Mouse (Mus musculus): Measurements from ENCODE around the gene Jpt1. TPM values are rescaled to one million over a fixed set of nuclear protein-coding genes. Genes with fewer than 3 reads are reported as not detected.
"Not testable (repeated sequence)": the region's sequence is repeated elsewhere in the genome, so short reads cannot be mapped to it uniquely, and the experiment has no call there.

The Jpt1 gene
- polyA plus RNA-seq, 1 experiment from 2014 or later, result 1,026 TPM

DNA sequence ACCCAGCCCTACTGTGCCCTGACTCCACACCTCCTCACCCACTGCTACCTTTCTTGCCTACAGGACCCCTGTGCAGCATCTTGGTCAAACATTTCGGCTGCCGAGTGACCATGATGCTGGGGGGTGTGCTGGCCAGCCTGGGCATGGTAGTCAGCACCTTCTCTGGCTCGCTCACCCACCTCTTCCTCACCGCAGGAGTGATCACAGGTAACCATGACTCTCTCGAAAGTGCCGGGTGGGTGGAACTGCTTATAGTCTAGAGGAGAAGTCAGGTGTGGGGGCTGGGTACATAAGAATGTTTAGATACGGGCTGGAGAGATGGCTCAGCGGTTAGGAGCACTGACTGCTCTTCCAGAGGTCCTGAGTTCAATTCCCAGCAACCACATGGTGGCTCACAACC, 49.3 kb downstream of the Jpt1 start:
- H3K9me3 ChIP-seq, result no peaks in the 10 kb centered on the region

DNA sequence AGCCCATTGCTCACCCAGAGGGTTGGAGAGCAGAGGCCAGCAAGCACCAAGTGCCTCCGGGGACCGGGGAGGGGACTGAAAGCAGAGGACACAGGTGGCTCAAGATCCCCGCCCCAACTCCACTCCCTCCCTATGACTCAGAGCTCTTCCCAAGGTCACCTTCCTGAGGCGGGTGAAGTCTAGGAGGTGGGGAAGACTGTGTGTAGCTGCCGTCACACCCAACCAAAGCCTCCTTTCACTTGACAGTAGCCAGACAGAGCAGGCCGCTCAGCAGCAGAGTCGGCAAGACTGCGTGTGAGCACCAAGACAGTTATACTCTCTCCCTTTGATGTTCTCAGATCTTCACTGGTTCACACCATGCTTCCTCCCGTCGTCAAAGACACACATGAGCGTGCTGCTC, 50.8 kb downstream of the Jpt1 start:
- H3K27ac ChIP-seq (replicated peaks), result no peak overlapping the region
- H3K9ac ChIP-seq (replicated peaks), result no peak overlapping the region
- 77% methylated on average over 11 of the region's 11 CpGs for WGBS
- H3K4me3 ChIP-seq, result no peak overlapping the region
- no peak overlapping the region for H3K4me2 ChIP-seq (replicated peaks)
- H3K36me3 ChIP-seq, result no peaks in the 10 kb centered on the region
- no peaks in the 10 kb centered on the region for H3K9me3 ChIP-seq
- no peaks in the 10 kb centered on the region; the same call in 1 of the 2 replicates for H3K27me3 ChIP-seq
- no peaks in the 10 kb centered on the region; the same call in 1 of the 2 replicates for H3K4me1 ChIP-seq
- no peak for ATAC-seq (ENCODE audit: low FRiP score, low read depth)

More for the DNA sequence above, 49.3 kb downstream of the Jpt1 start:
- H3K4me3 ChIP-seq, result no peak overlapping the region
- H3K36me3 ChIP-seq, result no peaks in the 10 kb centered on the region
- H3K4me2 ChIP-seq (replicated peaks), result no peak overlapping the region
- no peaks in the 10 kb centered on the region; the same call in 1 of the 2 replicates for H3K4me1 ChIP-seq
- no peaks in the 10 kb centered on the region; the same call in 1 of the 2 replicates for H3K27me3 ChIP-seq
- H3K27ac ChIP-seq (replicated peaks), result no peak overlapping the region
- WGBS, result 88% methylated on average over 8 of the region's 8 CpGs
- H3K9ac ChIP-seq (replicated peaks), result no peak overlapping the region
- no peak for ATAC-seq (ENCODE audit: low FRiP score, low read depth)

DNA sequence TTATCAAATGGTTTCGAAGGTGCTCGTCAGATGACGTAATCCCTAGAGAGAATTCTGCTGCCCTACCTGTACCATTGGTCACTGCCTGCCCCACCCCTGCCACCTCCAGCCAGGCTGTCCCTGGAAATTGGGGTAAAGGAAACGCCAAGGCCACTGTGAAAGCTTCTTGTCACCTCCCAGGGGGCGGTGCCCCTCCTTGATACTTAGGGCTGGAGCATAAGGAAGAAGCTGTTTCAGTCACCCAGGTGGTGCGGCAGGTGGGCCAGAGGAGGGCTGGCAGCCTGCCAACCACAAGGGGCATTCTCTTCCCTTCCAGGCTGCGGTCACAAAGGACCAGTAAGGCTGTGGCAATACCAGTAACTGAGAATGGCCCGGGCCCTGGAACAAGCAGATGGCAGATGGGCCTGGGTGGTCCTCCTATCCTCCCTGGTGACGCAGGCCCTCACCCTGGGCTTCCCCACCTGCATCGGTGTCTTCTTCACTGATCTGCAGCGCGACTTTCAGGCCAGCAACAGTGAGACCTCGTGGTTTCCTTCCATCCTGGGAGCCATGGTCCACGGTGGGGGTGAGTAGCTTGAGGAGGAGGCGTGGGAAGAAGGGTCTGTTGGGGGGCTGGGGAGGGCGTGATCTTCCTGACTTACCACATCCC, 51.8 kb downstream of the Jpt1 start, which contains the start of gene Slc16a5:
TSS of gene Slc16a5 (plus strand) at position 232 of the 649 bp plus-strand sequence.
- Histone ChIP-seq H3K27ac (replicated peaks) (no peak within 1 kb of the TSS), H3K4me3 (no peak within 1 kb of the TSS), H3K9me3 (no peaks in the 10 kb centered on the region), H3K27me3 (no peaks in the 10 kb centered on the region; the same call in 1 of the 2 replicates), H3K9ac (replicated peaks) (no peak within 1 kb of the TSS), H3K4me1 (no peaks in the 10 kb centered on the region; the same call in 1 of the 2 replicates), H3K36me3 (no peaks in the 10 kb centered on the region), H3K4me2 (replicated peaks) (no peak within 1 kb of the TSS)
- no peak for ATAC-seq (ENCODE audit: low FRiP score, low read depth)
- WGBS, result 82% methylated on average over 16 of the region's 16 CpGs

DNA sequence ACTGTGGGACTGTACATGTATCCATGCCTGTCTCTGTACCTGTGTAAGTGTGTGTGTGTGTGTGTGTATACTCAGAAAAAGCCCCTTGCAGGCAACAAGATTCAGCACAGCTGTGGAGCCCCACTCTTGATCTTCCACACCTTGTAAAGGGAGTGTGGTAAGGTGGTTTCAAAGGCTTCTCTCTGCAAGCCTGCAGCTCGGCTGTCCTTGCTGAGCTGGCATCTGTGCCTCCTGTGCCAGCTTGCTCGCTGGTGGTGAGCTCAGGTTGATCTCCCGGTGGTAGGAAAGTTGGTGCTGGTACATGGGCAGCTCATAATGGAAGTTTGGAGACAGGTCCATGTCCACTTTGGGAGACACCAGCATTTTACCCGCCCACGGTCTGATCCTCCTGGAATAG, 52.3 kb downstream of the Jpt1 start:
- no peaks in the 10 kb centered on the region for H3K36me3 ChIP-seq
- no peaks in the 10 kb centered on the region for H3K4me1 ChIP-seq
- no peak overlapping the region for H3K4me3 ChIP-seq
- no peak overlapping the region for H3K4me2 ChIP-seq (replicated peaks)
- 80% methylated on average over 5 of the region's 5 CpGs for WGBS
- H3K27me3 ChIP-seq, result no peaks in the 10 kb centered on the region; the same call in 1 of the 2 replicates
- no peaks in the 10 kb centered on the region for H3K9me3 ChIP-seq
- no peak for ATAC-seq (ENCODE audit: low FRiP score, low read depth)
- no peak overlapping the region for H3K9ac ChIP-seq (replicated peaks)
- H3K27ac ChIP-seq (replicated peaks), result no peak overlapping the region

DNA sequence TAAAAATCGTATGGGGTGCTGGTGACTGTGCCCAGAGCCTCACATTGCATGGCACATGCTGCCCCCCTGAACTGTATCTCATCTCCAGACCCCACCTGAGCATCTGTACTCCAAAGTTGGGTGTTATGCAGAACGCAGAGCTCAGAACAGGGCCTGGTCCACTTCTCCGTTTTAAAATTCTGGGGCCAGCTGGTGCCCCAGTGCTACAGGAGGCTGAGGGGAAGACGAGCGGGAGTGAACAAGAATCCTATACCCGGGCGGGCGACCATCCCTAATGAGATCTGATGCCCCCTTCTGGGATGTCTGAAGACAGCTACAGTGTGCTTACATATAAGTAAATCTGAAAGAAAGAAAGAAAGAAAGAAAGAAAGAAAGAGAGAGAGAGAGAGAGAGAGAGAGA, 53.2 kb downstream of the Jpt1 start:
- no peak overlapping the region for H3K4me2 ChIP-seq (replicated peaks)
- no peaks in the 10 kb centered on the region for H3K4me1 ChIP-seq
- ATAC-seq (ENCODE audit: low FRiP score, low read depth), result no peak
- no peak overlapping the region for H3K9ac ChIP-seq (replicated peaks)
- H3K4me3 ChIP-seq, result no peak overlapping the region
- H3K27ac ChIP-seq (replicated peaks), result no peak overlapping the region
- 18% methylated on average over 8 of the region's 8 CpGs for WGBS
- no peaks in the 10 kb centered on the region for H3K9me3 ChIP-seq
- no peaks in the 10 kb centered on the region; the same call in 1 of the 2 replicates for H3K27me3 ChIP-seq
- no peaks in the 10 kb centered on the region for H3K36me3 ChIP-seq

DNA sequence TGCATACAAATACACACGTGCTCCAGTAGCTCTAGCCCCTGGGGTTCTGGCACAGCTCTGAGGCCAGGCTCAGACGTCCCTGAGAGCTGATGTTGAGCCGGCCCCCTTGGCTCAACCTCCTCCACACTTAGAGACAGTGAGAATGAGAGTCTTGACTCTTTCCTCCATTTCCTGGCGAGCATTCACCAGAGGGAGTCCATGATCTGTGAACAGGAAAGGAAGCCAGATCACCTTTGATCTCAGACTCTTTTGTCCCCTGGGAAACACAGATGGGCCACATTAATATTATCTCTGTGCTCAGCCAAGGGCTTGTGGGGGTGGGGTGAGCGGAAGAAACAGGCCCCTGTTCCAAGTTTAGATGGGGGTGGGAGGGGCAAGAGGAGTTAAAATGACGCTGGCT, 56.8 kb downstream of the Jpt1 start:
- ATAC-seq (ENCODE audit: low FRiP score, low read depth), result no peak

DNA sequence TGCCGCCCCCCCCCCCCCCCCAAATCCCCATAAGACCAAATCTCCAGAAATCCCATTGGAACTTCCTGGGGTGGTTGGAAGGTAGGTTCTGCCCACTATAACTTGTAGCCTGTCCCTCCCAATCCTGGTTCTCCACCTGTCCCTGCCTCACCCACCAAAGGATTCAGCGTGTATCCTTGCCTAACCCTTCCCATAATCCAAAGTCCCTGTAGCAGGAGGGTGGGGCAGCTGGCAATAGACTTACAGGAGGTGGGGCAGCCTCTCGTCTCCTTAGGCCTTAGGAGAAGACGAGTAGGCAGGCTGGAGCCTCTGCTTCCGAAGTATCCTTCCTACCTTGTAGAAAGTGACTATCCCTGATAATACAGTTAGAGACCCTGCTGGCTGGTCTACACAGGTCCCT, 58.0 kb downstream of the Jpt1 start:
- no peak overlapping the region for H3K4me2 ChIP-seq (replicated peaks)
- no peak overlapping the region for H3K9ac ChIP-seq (replicated peaks)
- no peaks in the 10 kb centered on the region for H3K36me3 ChIP-seq
- H3K4me3 ChIP-seq, result no peak overlapping the region
- ATAC-seq (ENCODE audit: low FRiP score, low read depth), result no peak
- H3K27ac ChIP-seq (replicated peaks), result no peak overlapping the region
- no peaks in the 10 kb centered on the region for H3K4me1 ChIP-seq
- no peaks in the 10 kb centered on the region for H3K9me3 ChIP-seq
- WGBS, result 93% methylated on average over 4 of the region's 5 CpGs
- no peaks in the 10 kb centered on the region for H3K27me3 ChIP-seq

More for the DNA sequence above, 56.8 kb downstream of the Jpt1 start:
- Histone ChIP-seq H3K4me2 (replicated peaks) (no peak overlapping the region), H3K27ac (replicated peaks) (no peak overlapping the region), H3K4me3 (no peak overlapping the region), H3K36me3 (no peaks in the 10 kb centered on the region), H3K27me3 (no peaks in the 10 kb centered on the region; the same call in 1 of the 2 replicates), H3K4me1 (no peaks in the 10 kb centered on the region), H3K9me3 (no peaks in the 10 kb centered on the region), H3K9ac (replicated peaks) (no peak overlapping the region)
- WGBS, result 42% methylated on average over 6 of the region's 6 CpGs

DNA sequence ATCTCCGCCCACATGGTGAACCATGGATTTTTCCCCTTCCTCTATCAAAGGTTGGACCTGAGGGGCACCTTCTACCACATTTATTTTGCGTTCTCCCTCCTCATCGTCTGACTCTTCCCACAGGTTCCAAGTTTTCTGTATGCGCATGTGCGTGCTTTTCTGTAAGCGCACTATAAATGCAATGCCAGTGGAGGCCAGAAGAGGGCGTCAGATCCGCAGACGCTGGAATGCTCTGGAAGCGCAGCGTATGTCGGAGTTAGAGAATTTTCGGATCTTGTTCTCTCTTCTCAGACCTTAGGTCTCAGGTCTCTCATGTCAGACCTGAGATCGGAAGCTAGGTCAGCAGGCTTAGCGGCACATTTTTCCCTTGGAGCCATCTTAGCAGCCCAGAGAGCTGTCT, 58.6 kb downstream of the Jpt1 start:
- 84% methylated on average over 15 of the region's 15 CpGs for WGBS
- ATAC-seq (ENCODE audit: low FRiP score, low read depth), result no peak
- Histone ChIP-seq H3K27me3 (no peaks in the 10 kb centered on the region), H3K27ac (replicated peaks) (no peak overlapping the region), H3K4me3 (no peak overlapping the region), H3K36me3 (no peaks in the 10 kb centered on the region), H3K9me3 (no peaks in the 10 kb centered on the region), H3K4me1 (no peaks in the 10 kb centered on the region), H3K9ac (replicated peaks) (no peak overlapping the region), H3K4me2 (replicated peaks) (no peak overlapping the region)

DNA sequence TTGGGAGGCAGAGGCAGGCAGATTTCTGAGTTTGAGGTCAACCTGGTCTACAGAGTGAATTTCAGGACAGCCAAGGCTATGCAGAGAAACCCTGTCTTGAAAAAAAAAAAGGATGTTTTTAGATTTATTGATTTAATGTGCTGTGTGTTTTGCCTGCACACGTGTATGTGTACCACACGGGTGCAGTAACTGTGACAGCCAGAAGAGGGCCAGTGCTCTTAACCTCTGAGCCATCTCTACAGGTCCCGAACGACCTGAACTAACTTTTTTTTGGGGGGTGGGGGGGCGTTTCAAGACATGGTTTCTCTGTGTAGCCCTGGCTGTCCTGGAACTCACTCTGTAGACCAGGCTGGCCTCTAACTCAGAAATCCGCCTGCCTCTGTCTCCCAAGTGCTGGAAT, 59.4 kb downstream of the Jpt1 start:
- not testable (repeated sequence) for ATAC-seq (ENCODE audit: low FRiP score, low read depth); H3K27ac ChIP-seq (replicated peaks); H3K9me3 ChIP-seq; H3K4me3 ChIP-seq; H3K27me3 ChIP-seq; H3K4me1 ChIP-seq; H3K4me2 ChIP-seq (replicated peaks); H3K9ac ChIP-seq (replicated peaks); H3K36me3 ChIP-seq
- WGBS, result 84% methylated on average over 6 of the region's 6 CpGs

DNA sequence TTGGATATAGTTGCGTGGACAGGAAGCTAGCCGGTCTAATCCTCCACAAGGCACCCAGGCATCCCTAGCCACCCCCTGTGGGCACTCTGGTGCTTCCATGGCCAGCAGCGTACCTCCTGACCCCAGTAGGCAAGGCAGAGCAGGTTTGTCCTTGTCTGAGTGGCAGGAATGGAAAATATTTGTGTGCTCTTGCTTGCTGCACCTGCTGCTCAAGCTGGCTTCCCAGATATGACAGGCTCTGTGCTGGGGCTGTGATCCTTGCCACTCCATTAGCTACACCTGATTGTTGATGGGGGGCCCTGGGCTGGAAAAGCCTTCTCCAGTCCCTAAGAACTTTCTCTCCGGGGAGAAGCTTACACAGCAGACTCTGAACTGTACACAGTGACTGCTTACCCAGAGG, 60.9 kb downstream of the Jpt1 start:
- Histone ChIP-seq H3K27ac (replicated peaks) (no peak overlapping the region), H3K4me3 (no peak overlapping the region), H3K4me2 (replicated peaks) (no peak overlapping the region), H3K27me3 (no peaks in the 10 kb centered on the region), H3K9ac (replicated peaks) (no peak overlapping the region), H3K36me3 (no peaks in the 10 kb centered on the region), H3K4me1 (no peaks in the 10 kb centered on the region; the same call in 1 of the 2 replicates), H3K9me3 (no peaks in the 10 kb centered on the region)
- WGBS, result 76% methylated on average over 4 of the region's 4 CpGs
- no peak for ATAC-seq (ENCODE audit: low FRiP score, low read depth)

DNA sequence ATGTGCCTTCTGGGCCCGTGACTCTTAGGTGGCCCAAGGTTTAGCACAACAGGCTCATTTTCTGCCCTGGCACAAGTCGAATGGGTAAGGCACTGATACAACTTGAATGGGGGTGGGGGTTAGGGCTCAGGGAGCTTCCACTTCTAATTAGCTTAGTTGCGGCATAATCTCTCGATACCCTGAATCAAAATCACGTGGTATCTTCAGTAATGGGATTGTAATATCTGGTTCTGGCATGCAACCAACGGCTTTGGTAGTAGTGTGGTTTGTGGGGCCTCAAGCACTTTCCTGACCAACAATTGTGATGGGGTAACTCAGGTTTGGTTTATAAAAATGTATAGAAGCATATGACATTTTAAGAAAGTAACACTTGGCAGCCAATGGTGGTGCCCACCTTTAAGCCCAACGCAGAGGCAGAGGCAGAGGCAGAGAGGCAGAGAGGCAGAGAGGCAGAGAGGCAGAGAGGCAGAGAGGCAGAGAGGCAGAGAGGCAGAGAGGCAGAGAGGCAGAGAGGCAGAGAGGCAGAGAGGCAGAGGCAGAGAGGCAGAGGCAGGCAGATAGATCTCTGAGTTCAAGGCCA, 61.8 kb downstream of the Jpt1 start:
- no peak for ATAC-seq (ENCODE audit: low FRiP score, low read depth)
- no peaks in the 10 kb centered on the region for H3K27me3 ChIP-seq

DNA sequence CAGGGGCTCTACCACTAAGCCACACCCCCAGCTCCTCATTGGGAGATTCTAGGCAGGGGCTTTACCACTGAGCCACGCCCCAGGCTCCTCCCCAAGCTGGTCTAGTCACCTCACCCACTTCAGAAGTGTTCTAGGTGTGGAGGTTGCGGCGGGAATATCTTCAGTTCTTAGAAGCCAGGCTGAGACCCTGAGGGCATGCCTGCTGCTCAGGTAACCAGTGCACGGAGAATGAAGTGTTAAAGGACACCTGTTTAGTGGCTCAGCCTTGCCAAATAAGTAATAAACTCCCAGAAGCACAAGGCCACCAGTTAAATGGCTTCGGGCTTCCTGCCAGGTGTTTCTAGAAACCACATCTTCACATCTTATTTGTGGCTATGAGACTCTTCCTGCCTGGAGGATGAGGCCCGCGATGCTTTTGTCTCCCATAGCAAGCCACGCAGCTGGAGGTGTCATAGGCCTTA, 62.4 kb downstream of the Jpt1 start:
- no peaks in the 10 kb centered on the region for H3K36me3 ChIP-seq
- 87% methylated on average over 8 of the region's 8 CpGs for WGBS
- no peaks in the 10 kb centered on the region for H3K9me3 ChIP-seq
- no peaks in the 10 kb centered on the region; the same call in 1 of the 2 replicates for H3K4me1 ChIP-seq
- no peak overlapping the region for H3K4me2 ChIP-seq (replicated peaks)
- H3K27me3 ChIP-seq, result no peaks in the 10 kb centered on the region
- ATAC-seq (ENCODE audit: low FRiP score, low read depth), result no peak
- H3K4me3 ChIP-seq, result no peak overlapping the region
- no peak overlapping the region for H3K9ac ChIP-seq (replicated peaks)
- H3K27ac ChIP-seq (replicated peaks), result no peak overlapping the region

More for the DNA sequence above, 61.8 kb downstream of the Jpt1 start:
- H3K4me2 ChIP-seq (replicated peaks), result no peak overlapping the region
- no peaks in the 10 kb centered on the region; the same call in 1 of the 2 replicates for H3K4me1 ChIP-seq
- no peak overlapping the region for H3K27ac ChIP-seq (replicated peaks)
- H3K4me3 ChIP-seq, result no peak overlapping the region
- H3K9ac ChIP-seq (replicated peaks), result no peak overlapping the region
- H3K9me3 ChIP-seq, result no peaks in the 10 kb centered on the region
- 83% methylated on average over 7 of the region's 7 CpGs for WGBS
- no peaks in the 10 kb centered on the region for H3K36me3 ChIP-seq

All from midbrain, embryonic 12.5 days (tissue).